Mouse (Mus musculus): Measurements from ENCODE around the gene BC051142.
"Not testable (repeated sequence)": the region's sequence is repeated elsewhere in the genome, so short reads cannot be mapped to it uniquely, and the experiment has no call there.

BC051142 gene

DNA sequence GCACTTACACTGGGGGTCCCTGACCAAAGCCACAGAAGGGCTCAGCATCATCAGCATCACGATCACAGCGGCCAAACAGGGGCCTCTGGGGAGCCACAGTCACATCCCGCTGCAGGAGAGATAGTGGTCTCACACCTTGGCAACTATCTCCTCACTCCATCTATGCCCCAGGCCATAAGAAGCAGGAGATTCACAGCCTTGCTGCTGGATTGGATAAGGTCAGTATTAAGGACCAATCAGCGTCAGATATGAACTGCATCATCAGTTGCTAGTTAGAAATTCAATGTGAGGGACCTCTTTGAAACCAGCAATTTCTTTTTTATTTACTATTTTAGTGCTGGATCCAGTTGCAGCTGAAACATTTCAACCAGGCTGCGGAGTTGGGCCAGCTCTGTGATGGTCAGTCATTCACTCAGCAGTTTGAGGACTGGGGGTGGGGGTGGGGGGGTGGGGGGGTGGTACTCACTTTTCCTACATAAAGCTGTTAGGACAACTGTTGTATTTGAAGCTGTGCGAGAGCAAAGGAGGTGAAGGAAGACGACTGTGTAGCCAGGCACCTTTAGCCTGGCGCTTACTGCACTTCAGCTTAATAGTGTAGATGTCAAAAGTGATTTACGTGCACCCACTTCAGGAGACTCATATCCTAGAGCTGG, 436 bp upstream of the BC051142 start:
- peak; percentile 82 for DNase-seq (ENCODE audit: low read depth, low spot score)

- DNase-seq (ENCODE audit: low read depth, low spot score), result no peak
Measured at GRCm38 (mm10) chr17:34399394-34399715, 735 bp downstream of the BC051142 start.

DNA sequence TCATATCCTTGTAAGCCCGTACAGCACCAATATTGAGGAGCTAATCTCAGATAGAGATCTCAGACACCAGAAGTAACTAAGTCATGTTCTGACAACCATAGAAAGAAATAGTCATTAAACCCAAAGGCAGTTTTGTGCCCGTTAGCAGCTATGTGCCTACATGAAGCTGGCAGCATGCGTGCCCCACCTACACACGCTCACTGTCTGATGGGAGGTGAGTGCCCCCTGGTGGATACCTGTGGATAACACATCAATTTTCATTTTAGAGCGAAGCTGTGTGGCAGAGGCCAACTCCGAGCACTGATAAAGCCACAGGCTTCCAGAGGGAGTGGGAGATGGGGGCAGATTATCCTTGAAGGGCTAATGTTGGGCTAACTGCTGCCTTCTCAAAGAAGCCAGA, 12.5 kb downstream of the BC051142 start:
- DNase-seq (ENCODE audit: low read depth, low spot score), result peak; percentile 51

DNA sequence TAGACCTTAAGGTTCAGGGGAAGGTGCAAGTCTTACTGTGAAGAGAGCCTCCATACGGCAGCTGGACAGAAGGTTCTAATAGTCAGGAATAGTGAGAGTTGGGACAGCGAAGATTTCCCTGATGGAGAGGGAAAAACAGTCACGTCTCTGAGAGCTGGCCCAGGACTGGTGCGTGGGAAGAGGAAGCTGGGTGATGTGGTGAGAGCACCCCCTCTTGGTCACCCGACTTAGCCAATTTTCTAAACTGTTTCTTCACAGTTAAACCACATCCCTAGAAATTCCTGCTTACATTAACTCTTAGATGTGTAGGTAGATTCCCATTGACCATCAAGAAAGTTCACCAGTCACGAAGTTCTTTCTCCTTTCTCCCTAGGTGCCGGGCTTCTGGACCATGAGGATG, 21.4 kb downstream of the BC051142 start:
- DNase-seq (ENCODE audit: low read depth, low spot score), result no peak

DNA sequence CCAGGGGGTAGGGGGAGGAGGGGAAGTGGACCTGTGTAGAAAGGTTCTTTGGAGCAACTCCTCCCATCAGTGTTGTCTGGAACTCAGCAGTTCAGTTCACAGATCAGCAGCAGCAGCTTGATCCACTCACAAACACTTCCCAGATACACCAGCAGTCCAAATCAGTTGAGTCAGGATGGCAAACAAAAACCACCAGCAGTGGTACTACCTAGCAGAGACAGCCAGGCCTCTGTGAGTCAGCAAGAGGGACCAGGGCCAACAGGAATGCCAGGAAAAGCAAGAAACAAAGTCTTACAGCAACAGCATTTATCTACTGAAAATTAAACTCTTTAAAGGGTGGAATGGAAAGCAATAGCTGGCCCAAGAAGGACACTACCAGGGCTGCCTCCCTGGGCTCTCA, 29.0 kb downstream of the BC051142 start:
- no peak for DNase-seq (ENCODE audit: low read depth, low spot score)

DNA sequence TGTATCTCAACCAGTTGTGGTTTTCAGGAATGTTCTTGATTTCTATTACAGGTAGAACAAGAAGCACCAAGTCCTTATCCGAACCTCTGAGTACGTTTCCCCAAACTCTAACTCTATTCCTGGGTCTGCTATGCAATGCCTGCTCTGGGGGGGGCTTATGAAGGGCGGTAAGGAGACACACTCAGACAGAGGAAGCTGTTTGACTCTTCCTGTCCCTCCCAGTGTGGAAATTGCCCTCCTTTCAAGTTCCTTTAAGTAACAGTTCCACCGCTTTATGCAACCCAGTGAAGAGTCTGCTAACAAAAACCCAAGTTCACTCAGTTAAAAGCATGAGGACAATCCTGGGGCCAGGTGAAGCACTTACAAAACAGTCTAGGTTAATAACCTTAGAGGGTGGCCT, 38.5 kb downstream of the BC051142 start:
- no peak for DNase-seq (ENCODE audit: low read depth, low spot score)

DNA sequence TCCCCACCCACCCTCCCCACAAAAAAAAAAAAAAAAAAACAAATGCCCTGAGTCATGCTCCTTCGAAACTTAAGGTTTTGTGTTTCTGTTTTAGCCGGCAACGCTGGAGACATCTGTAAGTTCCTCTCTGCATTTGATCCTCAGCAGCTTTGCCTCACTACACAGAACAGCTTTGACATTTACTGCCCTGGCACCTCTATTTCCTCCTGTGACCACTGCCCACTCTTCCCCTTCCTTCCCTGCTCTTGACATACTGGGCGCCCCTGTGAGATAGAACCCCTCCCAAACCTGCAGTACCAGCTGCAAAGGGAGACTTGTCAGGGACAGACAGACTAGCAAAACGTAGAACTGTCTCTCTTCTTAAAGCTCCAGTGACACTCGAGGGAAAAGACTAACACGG, 39.0 kb downstream of the BC051142 start:
- no peak for DNase-seq (ENCODE audit: low read depth, low spot score)

GRCm38 (mm10) chr17:34438588-34438987, 40.0 kb downstream of the BC051142 start:
- DNase-seq (ENCODE audit: low read depth, low spot score), result no peak

GRCm38 (mm10) chr17:34439795-34440194, 41.2 kb downstream of the BC051142 start:
- peak; percentile 30 for DNase-seq (ENCODE audit: low read depth, low spot score)

DNA sequence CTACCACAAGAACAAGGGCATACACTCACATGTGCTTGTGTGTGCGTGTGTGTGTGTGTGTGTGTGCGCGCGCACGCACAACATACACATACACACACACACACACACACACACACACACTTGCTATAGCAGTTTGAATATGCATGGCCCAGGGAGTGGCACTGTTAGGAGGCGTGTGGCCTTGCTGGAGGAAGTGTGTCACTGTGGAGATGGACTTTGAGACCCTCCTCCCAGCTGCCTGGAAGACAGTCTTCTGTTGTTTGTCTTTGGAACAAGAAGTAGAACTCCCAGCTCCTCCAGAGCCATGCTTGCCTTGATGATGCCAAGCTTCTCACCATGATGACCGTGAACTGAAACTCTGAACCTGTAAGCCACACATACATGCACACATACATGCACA, 43.4 kb downstream of the BC051142 start:
- no peak for DNase-seq (ENCODE audit: low read depth, low spot score)

GRCm38 (mm10) chr17:34448473-34449041, 49.9 kb downstream of the BC051142 start:
- no peak for DNase-seq (ENCODE audit: low read depth, low spot score)

- DNase-seq (ENCODE audit: low read depth, low spot score), result no peak
Measured at GRCm38 (mm10) chr17:34457668-34458067, 59.0 kb downstream of the BC051142 start.

DNA sequence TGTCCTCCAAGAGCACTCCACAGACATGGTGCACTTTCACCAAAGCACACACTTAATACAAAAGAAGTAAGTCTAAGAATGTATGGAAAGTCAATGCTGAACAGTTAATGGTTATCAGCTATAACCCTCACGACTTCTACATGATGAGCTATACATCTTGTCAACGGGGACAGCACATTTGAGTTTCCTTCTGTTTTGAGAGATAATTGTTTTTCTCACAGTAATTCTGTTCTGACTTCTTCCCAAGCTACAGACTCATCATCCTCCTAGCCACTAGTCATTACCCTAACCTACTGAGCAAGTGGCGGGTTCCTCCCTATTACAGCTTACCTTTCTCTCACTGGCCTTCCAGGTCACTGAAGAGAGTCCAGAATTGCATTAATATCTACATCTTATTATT, 60.6 kb downstream of the BC051142 start:
- DNase-seq (ENCODE audit: low read depth, low spot score), result no peak

- DNase-seq (ENCODE audit: low read depth, low spot score), result not testable (repeated sequence)
Measured at GRCm38 (mm10) chr17:34465906-34466305, 67.3 kb downstream of the BC051142 start.

- DNase-seq (ENCODE audit: low read depth, low spot score), result no peak
Measured at GRCm38 (mm10) chr17:34470491-34470890, 71.9 kb downstream of the BC051142 start.

GRCm38 (mm10) chr17:34475060-34475459, 76.4 kb downstream of the BC051142 start:
- DNase-seq (ENCODE audit: low read depth, low spot score), result no peak

GRCm38 (mm10) chr17:34476427-34476826, 77.8 kb downstream of the BC051142 start:
- no peak for DNase-seq (ENCODE audit: low read depth, low spot score)

GRCm38 (mm10) chr17:34477238-34478013, 78.8 kb downstream of the BC051142 start, which contains the start of gene Btnl4:
Gene Btnl4 (minus strand): TSS chr17:34477318.
- DNase-seq (ENCODE audit: low read depth, low spot score), result not testable (repeated sequence)

- DNase-seq (ENCODE audit: low read depth, low spot score), result no peak
Measured at GRCm38 (mm10) chr17:34492796-34493195, 94.2 kb downstream of the BC051142 start.

- DNase-seq (ENCODE audit: low read depth, low spot score), result not testable (repeated sequence)
Measured at GRCm38 (mm10) chr17:34495156-34495555, 96.5 kb downstream of the BC051142 start.

- no peak for DNase-seq (ENCODE audit: low read depth, low spot score)
Measured at GRCm38 (mm10) chr17:34496539-34496938, 97.9 kb downstream of the BC051142 start.

DNA sequence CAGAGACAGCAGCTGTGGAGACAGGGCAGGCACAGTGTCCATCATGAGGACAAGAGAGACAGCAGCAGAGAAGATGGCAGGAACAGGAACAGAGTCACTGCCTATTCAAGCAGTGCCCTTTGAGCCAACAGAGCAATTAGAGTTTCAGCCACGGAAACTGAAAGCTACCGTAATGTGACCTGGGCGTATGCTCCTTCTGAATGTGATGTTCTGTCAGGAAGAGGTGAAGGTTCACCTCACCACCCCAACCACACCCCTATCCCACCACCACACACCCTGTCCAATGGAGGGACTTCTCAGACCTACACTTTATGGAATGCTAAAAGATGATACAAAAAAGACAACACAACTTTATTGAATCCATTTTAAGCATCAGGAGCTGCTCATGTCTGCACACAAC, 98.7 kb downstream of the BC051142 start:
- DNase-seq (ENCODE audit: low read depth, low spot score), result not testable (repeated sequence)

- DNase-seq (ENCODE audit: low read depth, low spot score), result not testable (repeated sequence)
Measured at GRCm38 (mm10) chr17:34497726-34498125, 99.1 kb downstream of the BC051142 start.
